Mouse (Mus musculus) ES-E14 (cell line): ENCODE measurements around the gene Cps1. TPM values are rescaled to one million over a fixed set of nuclear protein-coding genes. Genes with fewer than 3 reads are reported as not detected.

Experiments used
- DNase-seq: peaks from one replicate; pipeline ENCODE4 v3.0.0-alpha.2; 2013; ENCODE audit warnings: low read depth, low spot score
- H3K27ac ChIP-seq: 2 replicates; pipeline ENCODE4 v1.5.1; 2012; ENCODE audit warnings: low read depth, mild to moderate bottlenecking, low read length, moderate library complexity, mixed read lengths; ENCODE audit not compliant: poor library complexity, insufficient read depth, severe bottlenecking
- H3K36me3 ChIP-seq: 2 replicates; pipeline ENCODE4 v1.6.1; 2012; ENCODE audit warnings: mild to moderate bottlenecking, low read length, moderate library complexity, mixed read lengths; ENCODE audit not compliant: control insufficient read depth, poor library complexity, insufficient read depth, severe bottlenecking
- H3K4me1 ChIP-seq, 2 experiments: fragments of 150-350 bp in 1 of 2; sonication (generic) in 1 of 2; 2 replicates each; pipeline ENCODE4 v1.6.1; 2012; ENCODE audit warnings: low read length in 2 of 2, mild to moderate bottlenecking in 1 of 2, mixed read lengths in 1 of 2; ENCODE audit not compliant: control insufficient read depth in 2 of 2, insufficient read depth in 2 of 2, poor library complexity in 1 of 2
- H3K4me3 ChIP-seq, 2 experiments: fragments of 150-350 bp in 1 of 2; sonication (generic) in 1 of 2; 2 replicates each; pipeline ENCODE4 v1.5.1; 2012; ENCODE audit warnings: low read length in 2 of 2, low read depth in 1 of 2, mild to moderate bottlenecking in 1 of 2, mixed read lengths in 1 of 2; ENCODE audit not compliant: insufficient read depth in 1 of 2, poor library complexity in 1 of 2, severe bottlenecking in 1 of 2
- H3K9ac ChIP-seq: 2 replicates; pipeline ENCODE4 v1.6.1; 2012; ENCODE audit warnings: low read depth, mild to moderate bottlenecking, low read length, mixed read lengths; ENCODE audit not compliant: poor library complexity, insufficient read depth, severe bottlenecking
- H3K9me3 ChIP-seq: fragments of 150-350 bp; sonication (generic); 2 replicates; pipeline ENCODE4 v1.6.1; 2012; ENCODE audit warnings: low read depth, mild to moderate bottlenecking, low read length; ENCODE audit not compliant: control insufficient read depth, insufficient read depth
- CHD2 ChIP-seq: IDR thresholded peaks from 2 replicates; pipeline ENCODE4 v1.6.1; 2014; ENCODE audit warnings: mild to moderate bottlenecking, low read depth, low read length, inconsistent platforms
- HCFC1 ChIP-seq: IDR thresholded peaks from 2 replicates; pipeline ENCODE4 v1.6.1; 2012; ENCODE audit warnings: low read length, inconsistent platforms, borderline replicate concordance; ENCODE audit not compliant: insufficient read depth
- MAFK ChIP-seq: IDR thresholded peaks from 2 replicates; pipeline ENCODE4 v1.6.1; 2014; ENCODE audit warnings: mild to moderate bottlenecking, low read depth, low read length, inconsistent platforms; ENCODE audit not compliant: insufficient read depth
- ZC3H11A ChIP-seq: IDR thresholded peaks from 2 replicates; pipeline ENCODE4 v1.6.1; 2012; ENCODE audit warnings: low read depth, mild to moderate bottlenecking, inconsistent platforms, low read length, borderline replicate concordance
- ZNF384 ChIP-seq: IDR thresholded peaks from 2 replicates; pipeline ENCODE4 v1.6.1; 2012; ENCODE audit warnings: low read depth, low read length, inconsistent platforms
- in situ Hi-C, 2 experiments: fragments of 600-800 bp; cut with MboI; formaldehyde crosslinking; loops; one replicate each; pipeline ENCODE4 v1.15.1; 2025; ENCODE audit warnings: low sequenced_read_pairs in 2 of 2, inconsistent platforms in 1 of 2; ENCODE audit not compliant: unreplicated experiment in 2 of 2
- total RNA-seq: library from RNA; depleted of rRNA; stranded (reverse); fragments of 300-350 nt; gene quantifications from 2 replicates; pipeline ENCODE4 v1.2.3, GENCODE M21; 2012

The Cps1 gene
- total RNA-seq, 1 experiment: 0.31 TPM

- TF ChIP-seq CHD2 (no peak), ZC3H11A (no peak), ZNF384 (no peak), MAFK (no peak), HCFC1 (no peak)
- H3K9me3 ChIP-seq: no peaks in the 10 kb centered on the region
- no peak overlapping the region for H3K27ac ChIP-seq
- no peaks in the 10 kb centered on the region for H3K36me3 ChIP-seq
- H3K9ac ChIP-seq: no peak overlapping the region
- no peak for DNase-seq
- H3K4me3 ChIP-seq: no peak overlapping the region
- in situ Hi-C loops: no loop called here
- no peaks in the 10 kb centered on the region for H3K4me1 ChIP-seq
Observed at GRCm38 (mm10) chr1:67235468-67236217, 112.8 kb downstream of the Cps1 start.

DNA sequence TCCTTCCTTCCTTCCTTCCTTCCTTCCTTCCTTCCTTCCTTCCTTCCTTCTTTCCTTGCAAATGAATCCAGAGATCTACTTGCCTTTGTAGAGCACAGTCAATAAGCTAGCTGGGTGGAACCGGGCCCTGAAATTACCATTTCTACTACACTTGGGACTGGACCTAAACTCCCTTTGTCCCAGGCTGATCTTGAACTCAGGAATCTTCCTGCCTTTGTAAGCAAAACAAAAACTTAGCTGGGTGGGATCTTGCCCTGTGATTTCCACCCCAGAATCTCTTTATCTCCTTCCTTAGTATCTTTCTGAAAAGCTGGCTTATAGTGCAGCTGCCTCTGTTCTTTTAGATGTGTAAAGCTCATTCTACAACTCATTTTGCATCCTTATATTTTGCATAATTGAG lies 115.6 kb downstream of the Cps1 start:
- H3K9me3 ChIP-seq: no peaks in the 10 kb centered on the region
- H3K4me3 ChIP-seq: no peak overlapping the region
- in situ Hi-C loops: no loop called here
- no peaks in the 10 kb centered on the region for H3K36me3 ChIP-seq
- H3K4me1 ChIP-seq: no peaks in the 10 kb centered on the region
- no peak for DNase-seq
- TF ChIP-seq ZC3H11A: no peak
- no peak for TF ChIP-seq ZNF384
- no peak for TF ChIP-seq CHD2
- no peak for TF ChIP-seq HCFC1
- no peak for TF ChIP-seq MAFK
- H3K27ac ChIP-seq: no peak overlapping the region
- no peak overlapping the region for H3K9ac ChIP-seq

DNA sequence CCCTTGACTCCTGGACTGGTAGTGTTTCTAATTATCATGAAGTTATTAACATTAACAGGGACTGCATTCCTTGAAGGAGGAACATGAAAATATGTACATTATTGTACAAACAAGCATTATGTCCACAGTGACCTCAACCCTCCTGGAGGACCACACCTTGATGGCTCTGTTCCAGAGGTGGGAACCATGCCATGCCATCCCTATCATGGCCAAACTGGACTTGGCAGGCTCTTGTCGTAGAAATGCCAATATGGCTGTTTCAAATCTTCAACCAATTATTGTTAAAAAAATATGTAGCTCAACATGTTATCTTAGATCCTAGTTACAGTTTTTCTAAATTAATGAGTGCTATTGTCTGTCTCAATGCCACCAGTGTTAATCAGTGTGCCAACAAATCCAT lies 116.1 kb downstream of the Cps1 start:
- in situ Hi-C loops: no loop called here
- no peak for DNase-seq
- Histone ChIP-seq H3K27ac (no peak overlapping the region), H3K9ac (no peak overlapping the region), H3K9me3 (no peaks in the 10 kb centered on the region), H3K4me1 (no peaks in the 10 kb centered on the region), H3K4me3 (no peak overlapping the region), H3K36me3 (no peaks in the 10 kb centered on the region)
- TF ChIP-seq CHD2 (no peak), ZNF384 (no peak), MAFK (no peak), ZC3H11A (no peak), HCFC1 (no peak)

GRCm38 (mm10) chr1:67265222-67265621 lies 142.4 kb downstream of the Cps1 start:
- in situ Hi-C loops: no loop called here
- H3K9ac ChIP-seq: no peak overlapping the region
- DNase-seq: no peak
- H3K4me3 ChIP-seq: no peak overlapping the region
- H3K36me3 ChIP-seq: no peaks in the 10 kb centered on the region
- no peak for TF ChIP-seq MAFK
- TF ChIP-seq ZC3H11A: no peak
- TF ChIP-seq ZNF384: no peak
- no peak for TF ChIP-seq CHD2
- TF ChIP-seq HCFC1: no peak
- no peak overlapping the region for H3K27ac ChIP-seq
- no peaks in the 10 kb centered on the region for H3K9me3 ChIP-seq
- no peaks in the 10 kb centered on the region for H3K4me1 ChIP-seq

- TF ChIP-seq ZNF384 (no peak), CHD2 (no peak), ZC3H11A (no peak), MAFK (no peak), HCFC1 (no peak)
- Histone ChIP-seq H3K4me3 (no peak overlapping the region), H3K9me3 (no peaks in the 10 kb centered on the region), H3K36me3 (no peaks in the 10 kb centered on the region), H3K27ac (no peak overlapping the region), H3K9ac (no peak overlapping the region), H3K4me1 (no peaks in the 10 kb centered on the region)
- in situ Hi-C loops: no loop called here
- no peak for DNase-seq
Observed at GRCm38 (mm10) chr1:67267972-67268371, 145.1 kb downstream of the Cps1 start.
